Mouse (Mus musculus): Measurements from ENCODE around the gene Shc2. TPM values are rescaled to one million over a fixed set of nuclear protein-coding genes. Genes with fewer than 3 reads are reported as not detected.

Gene Shc2
- total RNA-seq, 4 experiments from 2014 or later, result 40.2 to 48.4 (median 43.4) TPM

DNA sequence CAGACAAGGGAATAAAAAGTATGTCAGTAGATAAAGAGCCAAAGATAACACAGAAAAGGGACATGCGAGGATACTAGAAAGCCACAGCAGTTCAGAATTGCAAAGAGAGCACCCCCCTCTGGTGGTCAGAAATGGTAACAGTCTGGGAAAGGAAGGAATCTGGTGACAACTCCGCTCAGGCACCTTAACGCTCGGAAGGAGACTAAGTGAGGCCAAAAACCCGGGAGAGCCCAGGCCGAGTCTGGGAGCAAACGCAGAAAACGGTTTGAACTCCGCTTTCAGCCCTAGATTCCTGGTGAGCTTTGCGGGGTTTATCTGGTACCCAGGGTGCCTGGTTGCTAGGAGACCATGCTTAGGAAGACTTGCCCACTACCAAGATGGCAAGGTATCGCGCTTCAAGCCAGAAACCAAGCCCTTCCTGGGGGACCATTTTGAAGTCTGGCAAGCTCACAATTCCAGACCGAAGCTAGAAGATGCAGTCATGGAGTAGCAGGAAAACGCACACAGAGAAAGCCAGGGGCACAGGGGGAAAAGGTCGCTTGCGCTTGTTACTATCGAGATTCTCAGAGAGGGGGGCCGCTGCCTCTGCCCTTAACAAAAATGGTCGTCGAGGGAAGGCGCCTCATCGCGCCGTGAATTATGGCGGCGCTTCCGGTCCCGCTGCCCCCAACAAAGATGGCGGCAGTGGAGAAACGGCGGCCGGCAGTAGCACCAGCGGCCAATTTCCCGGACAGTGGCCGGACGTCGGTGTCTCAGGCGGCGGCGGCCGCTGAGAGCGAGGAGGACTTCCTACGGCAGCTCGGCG is 31.3 kb upstream of the Shc2 start, which contains the start of gene Tpgs1:
Tpgs1 (plus strand) TSS at position 599 of the 805 bp plus-strand sequence.
- DNase-seq (ENCODE audit: low spot score in 2 of 2), result peak; percentile 91 to 92

DNA sequence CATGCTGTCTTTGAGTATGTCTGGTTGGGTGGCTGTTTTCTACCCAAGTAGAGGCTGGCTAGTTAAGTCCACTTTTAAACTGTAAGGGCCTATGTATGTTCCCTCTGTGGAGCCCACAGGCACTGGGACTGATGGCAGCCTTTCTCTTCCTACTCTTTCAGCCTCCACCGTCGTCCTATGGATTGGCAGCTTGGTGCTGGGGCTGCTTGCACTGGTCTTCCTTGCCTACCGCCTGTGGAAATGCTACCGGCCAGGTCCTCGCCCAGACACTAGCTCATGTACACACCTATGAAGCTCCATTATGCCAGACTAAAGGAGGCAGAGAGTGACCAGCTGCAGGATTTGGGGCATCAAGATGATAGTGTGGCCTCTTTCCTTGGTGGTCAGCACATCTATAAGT is 30.4 kb upstream of the Shc2 start:
- DNase-seq (ENCODE audit: low spot score in 2 of 2), result no peak

DNA sequence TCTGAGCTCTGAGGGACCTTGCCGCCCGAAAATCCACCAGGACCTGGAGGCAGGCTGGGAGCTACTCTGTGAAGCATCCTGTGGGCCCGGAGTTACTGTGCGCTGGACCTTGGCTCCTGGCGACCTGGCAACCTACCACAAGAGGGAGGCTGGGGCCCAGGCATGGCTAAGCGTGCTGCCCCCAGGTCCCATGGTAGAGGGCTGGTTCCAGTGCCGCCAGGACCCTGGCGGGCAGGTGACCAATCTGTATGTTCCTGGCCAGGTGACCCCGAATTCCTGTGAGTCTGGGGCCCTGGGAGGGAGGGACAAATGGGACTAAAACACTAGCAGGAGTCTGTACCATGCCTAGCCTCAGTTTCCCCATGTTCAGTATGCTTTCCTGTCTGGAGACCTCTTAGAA is 28.8 kb upstream of the Shc2 start:
- DNase-seq (ENCODE audit: low spot score in 2 of 2), result no peak

GRCm38 (mm10) chr10:79665051-79665450 is 27.3 kb upstream of the Shc2 start:
- DNase-seq (ENCODE audit: low spot score in 2 of 2), result no peak

- DNase-seq (ENCODE audit: low spot score in 2 of 2), result peak in 1 of 2 experiments; percentile 58
Measured at GRCm38 (mm10) chr10:79664131-79664665, 26.5 kb upstream of the Shc2 start, which contains the start of gene Madcam1. Gene Madcam1 (plus strand): TSS chr10:79664559.

DNA sequence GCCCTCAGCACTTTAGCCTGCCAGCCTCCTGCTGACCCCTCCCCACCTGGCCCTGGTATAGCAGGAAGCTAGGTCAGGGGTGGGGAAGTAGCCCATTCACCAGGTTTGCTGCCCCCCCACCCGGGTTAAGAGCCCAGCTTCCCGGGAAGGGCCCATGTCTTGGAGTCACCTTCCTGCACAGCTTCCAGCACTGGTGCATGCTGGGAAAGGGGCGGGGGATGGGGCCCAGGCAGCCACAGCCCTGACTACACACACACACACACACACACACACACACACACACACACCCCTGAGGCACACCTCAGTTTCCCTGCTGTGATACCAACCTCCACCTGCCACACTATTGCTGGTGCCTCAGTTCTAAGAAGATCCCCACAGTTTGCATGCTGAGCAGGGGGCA is 24.1 kb upstream of the Shc2 start:
- DNase-seq (ENCODE audit: low spot score in 2 of 2), result no peak

- no peak for DNase-seq (ENCODE audit: low spot score in 2 of 2)
Measured at GRCm38 (mm10) chr10:79660298-79660697, 22.6 kb upstream of the Shc2 start.

DNA sequence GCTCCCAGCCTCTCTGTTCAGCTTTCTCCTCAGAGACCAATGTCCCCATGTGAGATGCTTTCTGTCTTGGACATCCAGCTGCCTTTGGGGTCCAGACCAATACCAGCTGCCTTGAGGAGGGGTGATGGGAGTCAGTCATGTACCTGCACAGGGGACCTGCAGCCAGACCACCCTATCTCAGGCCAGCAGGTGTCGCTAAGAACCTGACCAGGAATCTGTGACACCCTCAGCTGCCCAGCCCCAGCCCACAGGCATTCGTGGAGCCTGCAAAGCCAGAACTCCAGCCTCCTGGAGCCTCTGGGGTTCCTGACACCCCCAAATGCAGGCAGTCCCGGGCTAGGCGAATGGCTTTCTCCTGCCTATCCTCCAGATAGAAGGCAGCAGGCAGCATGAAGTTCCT is 21.1 kb upstream of the Shc2 start:
- no peak for DNase-seq (ENCODE audit: low spot score in 2 of 2)

GRCm38 (mm10) chr10:79654946-79655395 is 17.3 kb upstream of the Shc2 start:
- no peak for DNase-seq (ENCODE audit: low spot score in 2 of 2)

GRCm38 (mm10) chr10:79652789-79653188 is 15.1 kb upstream of the Shc2 start:
- no peak for DNase-seq (ENCODE audit: low spot score in 2 of 2)

GRCm38 (mm10) chr10:79649070-79649751 is 11.5 kb upstream of the Shc2 start:
- no peak for DNase-seq (ENCODE audit: low spot score in 2 of 2)

DNA sequence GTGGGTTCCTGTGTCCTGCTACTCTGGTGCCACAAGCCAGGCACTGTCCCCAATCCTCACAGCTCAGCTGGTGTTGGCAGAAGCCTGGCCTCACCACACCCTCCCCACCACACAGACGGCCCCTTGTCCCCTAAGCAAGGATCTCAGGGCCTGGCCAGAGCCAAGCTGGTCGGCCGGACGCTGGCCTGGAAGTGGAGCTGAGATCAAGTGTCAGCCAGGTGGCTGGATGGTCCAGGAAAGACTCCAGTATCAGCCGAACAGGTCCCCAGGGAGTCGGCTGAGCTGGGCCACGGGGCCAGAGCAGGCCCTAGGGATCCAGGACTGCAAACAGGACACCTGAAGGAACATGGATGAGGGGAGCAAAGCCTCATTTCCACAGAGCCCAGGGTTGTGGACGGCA is 8.0 kb upstream of the Shc2 start, which contains the start of gene Odf3l2:
Odf3l2 (minus strand) TSS at position 28 of the 400 bp plus-strand sequence.
- DNase-seq (ENCODE audit: low spot score in 2 of 2), result no peak

- peak in 1 of 2 experiments; percentile 75 for DNase-seq (ENCODE audit: low spot score in 2 of 2)
Measured at GRCm38 (mm10) chr10:79638486-79639204, 927 bp upstream of the Shc2 start.

DNA sequence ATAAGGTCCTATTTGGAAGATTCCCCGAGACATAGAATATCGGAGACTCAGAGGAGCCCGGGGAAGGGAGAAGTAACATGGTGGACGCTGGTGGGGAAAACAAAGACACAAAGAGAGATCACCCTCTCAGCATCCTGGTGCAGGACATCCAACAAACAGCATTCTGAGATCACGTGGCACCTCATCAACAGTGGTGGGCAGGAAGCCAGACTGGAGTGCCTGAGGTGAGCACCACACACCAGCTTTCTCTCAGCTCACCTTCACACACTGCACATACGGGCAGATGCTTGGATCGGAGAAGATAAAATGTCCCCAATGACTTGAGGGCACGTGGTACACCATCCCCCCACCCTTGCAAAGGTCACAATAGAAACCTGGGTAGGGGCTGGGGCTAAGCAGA is 1.4 kb downstream of the Shc2 start:
- DNase-seq (ENCODE audit: low spot score in 2 of 2), result no peak

DNA sequence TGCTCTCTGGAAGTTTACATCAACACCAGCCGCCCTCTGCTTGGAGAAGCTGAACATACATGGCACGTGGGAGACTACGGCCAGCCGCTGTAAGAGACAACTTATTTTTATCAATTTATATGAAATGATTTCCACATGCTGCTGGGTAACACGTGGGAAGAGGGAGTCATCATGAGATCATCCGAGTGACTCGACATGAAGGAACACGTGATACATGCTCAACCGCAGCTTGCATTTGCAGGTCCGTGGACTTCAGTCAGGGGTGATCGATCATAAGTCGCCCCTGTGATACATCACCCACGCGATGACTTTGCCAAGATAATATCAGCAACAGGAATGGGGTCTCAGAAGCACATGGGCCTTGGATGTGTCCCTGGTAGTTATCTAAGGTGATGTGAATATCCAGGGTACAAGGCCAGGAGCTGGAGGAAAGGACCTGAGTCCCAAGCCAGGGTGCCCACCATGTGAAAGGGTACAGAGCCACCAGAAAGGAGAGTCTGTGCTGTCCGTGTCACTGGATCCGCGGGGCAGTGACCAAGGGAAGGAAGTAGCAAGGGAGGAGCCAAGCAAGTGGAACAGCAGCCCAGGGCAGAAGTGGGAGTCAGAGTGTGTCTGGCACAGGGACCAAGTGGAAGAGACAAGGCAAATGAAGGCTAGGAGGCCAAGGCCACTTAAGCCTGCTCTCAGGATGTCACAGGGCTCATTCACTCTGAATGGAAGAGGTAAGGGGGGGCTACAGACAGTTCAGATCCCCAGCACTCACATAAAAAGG is 4.5 kb downstream of the Shc2 start:
- peak in 1 of 2 experiments; percentile 57 for DNase-seq (ENCODE audit: low spot score in 2 of 2)

- DNase-seq (ENCODE audit: low spot score in 2 of 2), result peak in 1 of 2 experiments; percentile 81
Measured at GRCm38 (mm10) chr10:79631432-79631831, 6.3 kb downstream of the Shc2 start.

- DNase-seq (ENCODE audit: low spot score in 2 of 2), result no peak
Measured at GRCm38 (mm10) chr10:79628377-79628776, 9.3 kb downstream of the Shc2 start.

GRCm38 (mm10) chr10:79626156-79626555 is 11.6 kb downstream of the Shc2 start:
- DNase-seq (ENCODE audit: low spot score in 2 of 2), result no peak

DNA sequence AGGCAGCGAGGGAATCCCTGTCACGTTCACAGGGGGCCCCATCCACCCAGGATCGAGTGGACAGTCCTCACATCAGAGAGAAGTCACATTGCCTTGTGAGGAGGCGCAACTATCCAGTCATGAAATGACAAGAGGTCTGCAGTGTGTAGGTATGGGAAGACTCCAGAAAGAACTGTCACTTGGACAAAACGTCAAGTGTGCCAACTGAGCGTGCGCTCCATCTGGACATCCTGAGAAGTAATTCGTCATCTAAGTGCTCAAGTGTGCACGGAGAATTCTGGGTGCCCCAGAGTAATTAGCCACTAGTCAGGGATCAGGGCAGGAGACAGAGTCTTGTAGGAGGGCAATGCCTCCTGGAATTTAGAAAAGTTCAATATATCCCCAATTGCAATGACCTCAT is 12.3 kb downstream of the Shc2 start:
- no peak for DNase-seq (ENCODE audit: low spot score in 2 of 2)

DNA sequence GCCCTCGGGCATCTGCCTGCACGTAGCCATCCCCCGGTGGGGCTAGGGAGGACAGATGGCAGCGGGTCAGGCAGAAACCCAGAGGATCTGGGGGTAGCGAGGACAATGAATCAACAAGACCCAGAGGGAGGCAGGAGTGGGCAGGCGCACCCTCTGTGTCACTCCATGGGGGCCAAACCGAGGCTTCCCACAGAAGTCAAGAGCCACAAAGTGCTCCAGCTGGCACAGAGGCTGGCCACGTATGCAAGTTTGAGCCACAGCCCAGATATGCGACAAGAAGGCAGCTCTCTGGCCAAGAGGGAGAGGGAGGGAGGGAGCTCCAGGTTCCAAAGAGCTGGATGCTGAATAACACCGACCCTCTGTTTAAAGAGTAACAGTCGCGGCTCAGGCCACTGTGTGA is 13.8 kb downstream of the Shc2 start:
- DNase-seq (ENCODE audit: low spot score in 2 of 2), result no peak

- no peak for DNase-seq (ENCODE audit: low spot score in 2 of 2)
Measured at GRCm38 (mm10) chr10:79616376-79616775, 21.3 kb downstream of the Shc2 start.
